Mouse (Mus musculus) spleen, adult 2 months (tissue): ENCODE data around the gene Spata31d1d. TPM values are rescaled to one million over a fixed set of nuclear protein-coding genes. Genes with fewer than 3 reads are reported as not detected.

ENCODE experiments used
- DNase-seq, 2 experiments: peaks; one replicate each; pipeline versions ENCODE4 v3.0.0 to v3.0.0-alpha.2; 2012 to 2021; ENCODE audit warnings: low spot score in 2 of 2, low read depth in 1 of 2
- H3K27ac ChIP-seq: fragments of 200-500 bp; 2 replicates; pipeline ENCODE4 v1.5.1; 2012; ENCODE audit warnings: low read length, inconsistent platforms; ENCODE audit not compliant: insufficient read depth
- H3K27me3 ChIP-seq: fragments of 200-500 bp; 2 replicates; pipeline ENCODE4 v1.6.1; 2012; ENCODE audit warnings: mild to moderate bottlenecking, moderate library complexity, low read length, inconsistent platforms; ENCODE audit not compliant: control insufficient read depth, insufficient read depth
- H3K36me3 ChIP-seq: fragments of 200-500 bp; 2 replicates; pipeline ENCODE4 v1.6.1; 2012; ENCODE audit warnings: mild to moderate bottlenecking, low read length, inconsistent platforms; ENCODE audit not compliant: control insufficient read depth, insufficient read depth
- H3K4me1 ChIP-seq: fragments of 200-500 bp; 2 replicates; pipeline ENCODE4 v1.6.1; 2011; ENCODE audit warnings: inconsistent platforms; ENCODE audit not compliant: control insufficient read depth, insufficient read depth, insufficient read length
- H3K4me3 ChIP-seq: fragments of 200-500 bp; 2 replicates; pipeline ENCODE4 v1.5.1; 2011; ENCODE audit warnings: mild to moderate bottlenecking, inconsistent platforms; ENCODE audit not compliant: insufficient read depth, insufficient read length; ENCODE audit errors: extremely low read depth
- CTCF ChIP-seq: fragments of 200-500 bp; IDR thresholded peaks from 2 replicates; pipeline ENCODE4 v1.5.1; 2011; ENCODE audit warnings: mild to moderate bottlenecking, inconsistent platforms; ENCODE audit not compliant: insufficient read depth, insufficient read length, insufficient replicate concordance; ENCODE audit errors: extremely low read depth
- POLR2A ChIP-seq: fragments of 200-500 bp; IDR thresholded peaks from 2 replicates; pipeline ENCODE4 v1.6.1; 2011; ENCODE audit warnings: low read depth, low read length, inconsistent platforms
- WGBS: fragments of 180-500 bp; shearing (Covaris S2); methylation state at CpG from one replicate; pipeline ENCODE4 v1.1.7; 2018; 5-methylcytosine and 5-hydroxymethylcytosine counted together
- polyA plus RNA-seq: library from polyadenylated mRNA; depleted of rRNA; stranded (reverse); fragments of >200 nt; gene quantifications from 2 replicates; pipeline ENCODE4 v1.2.3, GENCODE M21; 2012

Spata31d1d gene
- polyA plus RNA-seq, 1 experiment: not detected

GRCm38 (mm10) chr13:59691478-59691877 is 40.1 kb downstream of the Spata31d1d start:
- 89% methylated on average over 10 of the region's 10 CpGs for WGBS
- Histone ChIP-seq H3K4me3 (no peak overlapping the region), H3K4me1 (no peaks in the 10 kb centered on the region), H3K27me3 (no peaks in the 10 kb centered on the region), H3K27ac (no peak overlapping the region), H3K36me3 (no peaks in the 10 kb centered on the region)
- TF ChIP-seq CTCF: no peak
- TF ChIP-seq POLR2A: no peak
- no peak for DNase-seq

GRCm38 (mm10) chr13:59690576-59690975 is 41.0 kb downstream of the Spata31d1d start:
- 83% methylated on average over 7 of the region's 7 CpGs for WGBS
- H3K4me1 ChIP-seq: no peaks in the 10 kb centered on the region
- no peaks in the 10 kb centered on the region for H3K36me3 ChIP-seq
- no peak overlapping the region for H3K27ac ChIP-seq
- no peaks in the 10 kb centered on the region for H3K27me3 ChIP-seq
- TF ChIP-seq POLR2A (no peak), CTCF (no peak)
- DNase-seq: no peak
- H3K4me3 ChIP-seq: no peak overlapping the region

- DNase-seq: no peak
- 80% methylated on average over 3 of the region's 3 CpGs for WGBS
These were observed 41.7 kb downstream of the Spata31d1d start for GRCm38 (mm10) chr13:59689843-59690242.

GRCm38 (mm10) chr13:59689313-59689712 is 42.2 kb downstream of the Spata31d1d start:
- 82% methylated on average over 9 of the region's 9 CpGs for WGBS
- DNase-seq: no peak
- Histone ChIP-seq H3K27me3 (no peaks in the 10 kb centered on the region), H3K36me3 (no peaks in the 10 kb centered on the region), H3K4me3 (no peak overlapping the region), H3K4me1 (no peaks in the 10 kb centered on the region), H3K27ac (no peak overlapping the region)
- TF ChIP-seq POLR2A (no peak), CTCF (no peak)

More at GRCm38 (mm10) chr13:59689843-59690242, 41.7 kb downstream of the Spata31d1d start:
- Histone ChIP-seq H3K27me3 (no peaks in the 10 kb centered on the region), H3K27ac (no peak overlapping the region), H3K36me3 (no peaks in the 10 kb centered on the region), H3K4me1 (no peaks in the 10 kb centered on the region), H3K4me3 (no peak overlapping the region)
- TF ChIP-seq CTCF: no peak

- Histone ChIP-seq H3K27ac (no peak overlapping the region), H3K4me1 (no peaks in the 10 kb centered on the region), H3K4me3 (no peak overlapping the region), H3K27me3 (no peaks in the 10 kb centered on the region), H3K36me3 (no peaks in the 10 kb centered on the region)
- WGBS: 82% methylated on average over 13 of the region's 13 CpGs
- DNase-seq: no peak
- TF ChIP-seq CTCF: no peak
- no peak for TF ChIP-seq POLR2A
These were observed 43.2 kb downstream of the Spata31d1d start for GRCm38 (mm10) chr13:59688338-59688770.

GRCm38 (mm10) chr13:59685236-59685635 is 46.3 kb downstream of the Spata31d1d start:
- Histone ChIP-seq H3K36me3 (no peaks in the 10 kb centered on the region), H3K4me1 (no peaks in the 10 kb centered on the region), H3K4me3 (no peak overlapping the region), H3K27me3 (no peaks in the 10 kb centered on the region), H3K27ac (no peak overlapping the region)
- WGBS: 83% methylated on average over 3 of the region's 3 CpGs
- TF ChIP-seq CTCF (no peak), POLR2A (no peak)
- DNase-seq: no peak

- no peaks in the 10 kb centered on the region for H3K36me3 ChIP-seq
- TF ChIP-seq POLR2A (no peak), CTCF (no peak)
- no peaks in the 10 kb centered on the region for H3K4me1 ChIP-seq
- no peaks in the 10 kb centered on the region for H3K27me3 ChIP-seq
- H3K27ac ChIP-seq: no peak overlapping the region
- 31% methylated on average over 7 of the region's 7 CpGs for WGBS
- H3K4me3 ChIP-seq: no peak overlapping the region
- DNase-seq: no peak
These were observed 48.9 kb downstream of the Spata31d1d start for GRCm38 (mm10) chr13:59682629-59683028.
